Mouse (Mus musculus) heart, postnatal 0 days (tissue): ENCODE data around the gene Scel. TPM values are rescaled to one million over a fixed set of nuclear protein-coding genes. Genes with fewer than 3 reads are reported as not detected.

ENCODE experiments used
- ATAC-seq: fragments of 200-750 bp; cut with Nextera tagmentation; 2 replicates; pipeline ENCODE4 v1.8.0; 2017; ENCODE audit warnings: low read depth, moderate number of reproducible peaks, moderate library complexity; ENCODE audit not compliant: insufficient read depth
- DNase-seq: peaks from one replicate; pipeline ENCODE4 v3.0.0-alpha.2; 2016; ENCODE audit warnings: low spot score
- H3K27ac ChIP-seq: fragments of 300-500 bp; sonication (generic); 2 replicates; pipeline ENCODE4 v1.5.1; 2014; ENCODE audit warnings: low read depth, mild to moderate bottlenecking
- H3K27me3 ChIP-seq: fragments of 300-500 bp; sonication (generic); 2 replicates; pipeline ENCODE4 v1.6.1; 2014; ENCODE audit warnings: low read length, mixed read lengths; ENCODE audit not compliant: control insufficient read depth, insufficient read depth
- H3K36me3 ChIP-seq: fragments of 300-500 bp; sonication (generic); replicated peaks from 2 replicates; pipeline ENCODE4 v1.6.1; 2014; ENCODE audit warnings: low read length, mixed read lengths; ENCODE audit not compliant: control insufficient read depth, insufficient read depth
- H3K4me1 ChIP-seq: fragments of 300-500 bp; sonication (generic); 2 replicates; pipeline ENCODE4 v1.6.1; 2014; ENCODE audit warnings: antibody characterized with exemption; ENCODE audit not compliant: control insufficient read depth, insufficient read depth
- H3K4me2 ChIP-seq: fragments of 300-500 bp; sonication (generic); 2 replicates; pipeline ENCODE4 v1.6.1; 2014; ENCODE audit warnings: low read depth, mild to moderate bottlenecking, low read length, moderate library complexity
- H3K4me3 ChIP-seq: fragments of 300-500 bp; sonication (generic); 2 replicates; pipeline ENCODE4 v1.5.1; 2014; ENCODE audit warnings: low read depth, low read length
- H3K9ac ChIP-seq: fragments of 300-500 bp; sonication (generic); replicated peaks from 2 replicates; pipeline ENCODE4 v1.6.1; 2014; ENCODE audit warnings: low read depth, low read length, mixed read lengths
- H3K9me3 ChIP-seq: fragments of 300-500 bp; sonication (generic); replicated peaks from 2 replicates; pipeline ENCODE4 v1.6.1; 2016; ENCODE audit warnings: low read length; ENCODE audit not compliant: control insufficient read depth
- CTCF ChIP-seq: IDR thresholded peaks from 2 replicates; pipeline ENCODE4 v1.5.1; 2016; ENCODE audit warnings: antibody characterized with exemption, control low read depth, low read depth
- EP300 ChIP-seq: IDR thresholded peaks from 2 replicates; pipeline ENCODE4 v1.6.1; 2016; ENCODE audit warnings: antibody characterized with exemption, low read depth
- WGBS: fragments of 180-500 bp; shearing (Covaris S2); extraction: QIAGEN DNeasy Blood & Tissue Kit; methylation state at CpG from one replicate; pipeline ENCODE4 v1.1.7; 2014; 5-methylcytosine and 5-hydroxymethylcytosine counted together
- polyA plus RNA-seq: library from polyadenylated mRNA; unstranded; fragments of >200 nt; fragmentation: Nextera tagmentation; extraction: Ambion mirVana; gene quantifications from 2 replicates; pipeline ENCODE4 v1.2.1, GENCODE M21; 2015
- total RNA-seq: library from RNA; depleted of rRNA; stranded (reverse); fragments of >200 nt; gene quantifications from 2 replicates; pipeline ENCODE4 v1.2.3, GENCODE M21; 2014; ENCODE audit warnings: low replicate concordance

Gene Scel
- total and polyA plus RNA-seq, 2 experiments from 2014 or later, result 0.14 to 2.7 TPM

GRCm38 (mm10) chr14:103498613-103499012, 14.5 kb upstream of the Scel start:
- Histone ChIP-seq H3K4me1 (no peaks in the 10 kb centered on the region), H3K4me3 (no peak overlapping the region), H3K27me3 (no peaks in the 10 kb centered on the region), H3K27ac (no peak overlapping the region), H3K36me3 (no peaks in the 10 kb centered on the region), H3K9me3 (no peaks in the 10 kb centered on the region), H3K9ac (no peak overlapping the region), H3K4me2 (no peak overlapping the region)
- ATAC-seq (no peak), DNase-seq (no peak)
- TF ChIP-seq EP300 (no peak), CTCF (no peak)
- 80% methylated on average over 5 of the region's 5 CpGs for WGBS

DNA sequence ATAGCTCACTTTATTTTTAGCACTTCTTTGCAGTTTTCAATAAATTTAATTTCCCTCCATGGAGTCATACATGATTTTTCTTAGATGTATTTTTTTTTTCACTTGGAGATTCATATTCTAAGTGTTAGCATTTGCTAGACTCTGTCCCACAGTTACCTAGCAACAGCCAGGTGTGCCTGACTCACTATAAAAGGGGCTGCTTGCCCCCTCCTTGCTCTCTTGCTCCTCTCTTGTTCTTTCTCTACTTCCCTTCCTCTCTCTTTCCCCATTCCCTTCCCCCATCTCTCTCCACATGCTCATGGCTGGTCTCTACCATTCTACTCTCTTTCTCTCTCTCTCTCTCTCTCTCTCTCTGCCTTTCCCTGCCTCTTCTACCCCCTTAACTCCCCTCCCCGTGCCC, 14.1 kb upstream of the Scel start:
- Histone ChIP-seq H3K9ac (no peak overlapping the region), H3K4me3 (no peak overlapping the region), H3K36me3 (no peaks in the 10 kb centered on the region), H3K9me3 (no peaks in the 10 kb centered on the region), H3K27me3 (no peaks in the 10 kb centered on the region), H3K27ac (no peak overlapping the region), H3K4me1 (no peaks in the 10 kb centered on the region), H3K4me2 (no peak overlapping the region)
- TF ChIP-seq EP300, result no peak
- no peak for TF ChIP-seq CTCF
- DNase-seq (no peak), ATAC-seq (no peak)
- WGBS, result 50% methylated on average over 1 of the region's 1 CpGs

DNA sequence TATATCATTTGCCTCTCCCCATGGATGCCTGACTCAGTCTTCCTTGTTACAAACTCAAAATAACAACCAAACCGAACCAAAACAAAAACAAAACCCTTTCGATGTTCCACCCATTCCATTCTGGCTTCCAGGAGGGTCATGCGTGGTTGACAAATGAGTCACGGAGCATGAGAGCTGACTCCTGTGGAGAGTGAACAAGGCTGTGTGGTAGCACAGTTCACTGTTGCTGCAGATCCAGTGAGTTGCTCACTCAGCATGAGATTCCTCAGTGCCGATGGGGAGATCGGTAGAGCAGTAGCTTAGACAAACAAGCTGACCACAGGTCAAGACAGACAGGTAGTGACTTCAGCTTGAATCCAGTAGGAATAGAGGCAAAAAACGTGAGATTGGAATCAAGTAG, 12.8 kb upstream of the Scel start:
- Histone ChIP-seq H3K9ac (no peak overlapping the region), H3K27ac (no peak overlapping the region), H3K4me1 (no peaks in the 10 kb centered on the region), H3K27me3 (no peaks in the 10 kb centered on the region), H3K36me3 (no peaks in the 10 kb centered on the region), H3K9me3 (no peaks in the 10 kb centered on the region), H3K4me2 (no peak overlapping the region), H3K4me3 (no peak overlapping the region)
- DNase-seq (no peak), ATAC-seq (no peak)
- no peak for TF ChIP-seq EP300
- no peak for TF ChIP-seq CTCF
- WGBS, result 43% methylated on average over 7 of the region's 7 CpGs

DNA sequence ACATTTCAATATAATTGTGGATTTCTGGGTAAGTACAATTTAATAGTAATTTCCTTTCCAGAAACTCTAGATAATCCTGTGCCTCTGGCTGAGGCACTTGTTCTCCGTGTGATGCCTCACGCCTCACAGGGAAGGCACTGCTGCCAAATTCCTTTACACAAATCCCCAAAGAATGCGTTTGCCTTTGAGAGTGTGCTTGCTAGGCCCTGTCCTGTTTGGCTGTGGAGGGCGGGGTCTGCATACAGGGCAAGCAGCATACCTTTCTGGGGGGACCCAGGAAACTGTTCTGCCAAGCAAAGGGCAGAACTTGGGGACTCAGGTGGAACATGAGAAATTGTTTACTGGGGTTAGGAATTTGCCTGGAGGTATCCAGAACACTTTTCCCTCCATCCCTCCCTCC, 12.2 kb upstream of the Scel start:
- no peak for ATAC-seq

GRCm38 (mm10) chr14:103504514-103504913, 8.6 kb upstream of the Scel start:
- Histone ChIP-seq H3K4me3 (no peak overlapping the region), H3K27me3 (no peaks in the 10 kb centered on the region), H3K27ac (no peak overlapping the region), H3K4me2 (no peak overlapping the region), H3K9me3 (no peaks in the 10 kb centered on the region), H3K4me1 (no peaks in the 10 kb centered on the region), H3K36me3 (no peaks in the 10 kb centered on the region), H3K9ac (no peak overlapping the region)
- no peak for ATAC-seq
- WGBS, result 73% methylated on average over 7 of the region's 7 CpGs
- no peak for DNase-seq
- TF ChIP-seq EP300 (no peak), CTCF (no peak)

More for the DNA sequence above, 12.2 kb upstream of the Scel start:
- no peak for DNase-seq
- H3K4me3 ChIP-seq, result no peak overlapping the region
- H3K9ac ChIP-seq, result no peak overlapping the region
- no peak for TF ChIP-seq CTCF
- no peak for TF ChIP-seq EP300
- H3K36me3 ChIP-seq, result no peaks in the 10 kb centered on the region
- H3K27ac ChIP-seq, result no peak overlapping the region
- WGBS, result 17% methylated on average over 4 of the region's 4 CpGs
- H3K27me3 ChIP-seq, result no peaks in the 10 kb centered on the region
- no peaks in the 10 kb centered on the region for H3K9me3 ChIP-seq
- H3K4me2 ChIP-seq, result no peak overlapping the region
- H3K4me1 ChIP-seq, result no peaks in the 10 kb centered on the region

GRCm38 (mm10) chr14:103509544-103509943, 3.6 kb upstream of the Scel start:
- Histone ChIP-seq H3K4me1 (no peaks in the 10 kb centered on the region), H3K4me3 (no peak overlapping the region), H3K36me3 (no peaks in the 10 kb centered on the region), H3K9ac (no peak overlapping the region), H3K27me3 (no peaks in the 10 kb centered on the region), H3K9me3 (no peaks in the 10 kb centered on the region), H3K27ac (no peak overlapping the region), H3K4me2 (no peak overlapping the region)
- ATAC-seq (no peak), DNase-seq (no peak)
- TF ChIP-seq CTCF, result no peak
- no peak for TF ChIP-seq EP300
- 91% methylated on average over 8 of the region's 8 CpGs for WGBS
